Mouse (Mus musculus): Measurements from ENCODE around the gene Lasp1. TPM values are rescaled to one million over a fixed set of nuclear protein-coding genes. Genes with fewer than 3 reads are reported as not detected.

Gene Lasp1
- polyA plus RNA-seq, 1 experiment from 2014 or later: 30.0 TPM

GRCm38 (mm10) chr11:97818003-97818402 is 19.2 kb downstream of the Lasp1 start:
- H3K27ac ChIP-seq (ENCODE audit: low read depth, low read length): no peak overlapping the region
- H3K9ac ChIP-seq (ENCODE audit: low read depth, low read length): no peak overlapping the region
- H3K36me3 ChIP-seq (ENCODE audit: control insufficient read depth, insufficient read depth, low read length): no peaks in the 10 kb centered on the region
- H3K4me1 ChIP-seq (ENCODE audit: control insufficient read depth, insufficient read depth, low read length): peaks cover 51% of the 10 kb centered on the region
- no peak overlapping the region for H3K4me3 ChIP-seq (ENCODE audit: low read depth, low read length)
- WGBS (ENCODE audit: insufficient replicate concordance): 38% methylated on average over 6 of the region's 6 CpGs
- H3K4me2 ChIP-seq: no peak overlapping the region
- no peaks in the 10 kb centered on the region for H3K27me3 ChIP-seq (ENCODE audit: control insufficient read depth, insufficient read depth, low read length)
- no peak for ATAC-seq (replicated peaks; ENCODE audit: insufficient number of reproducible peaks, low FRiP score, low TSS enrichment)
- H3K9me3 ChIP-seq (replicated peaks; ENCODE audit: control insufficient read depth, low read length): no peaks in the 10 kb centered on the region

DNA sequence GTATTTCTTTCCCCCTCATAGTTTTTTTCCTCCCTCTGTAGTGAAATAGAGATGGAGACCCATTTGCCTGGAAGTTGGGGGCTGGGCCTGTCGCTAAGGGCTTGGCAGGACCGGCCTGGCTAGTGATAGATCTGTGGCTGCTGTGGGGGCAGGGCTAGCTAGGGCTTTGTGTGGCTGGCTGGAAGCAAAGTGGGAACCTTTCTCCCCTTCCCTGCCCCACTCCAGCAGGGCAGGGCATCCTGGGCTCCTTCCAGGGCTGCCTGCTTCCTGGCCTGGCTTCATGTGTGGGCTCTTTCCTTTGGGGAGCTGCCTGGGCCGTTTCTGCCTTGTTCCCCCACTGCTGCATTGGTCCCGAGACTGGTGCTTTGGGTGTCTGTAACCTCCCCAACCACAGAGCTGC is 19.8 kb downstream of the Lasp1 start:
- H3K4me3 ChIP-seq (ENCODE audit: low read depth, low read length): no peak overlapping the region
- WGBS (ENCODE audit: insufficient replicate concordance): 17% methylated on average over 4 of the region's 4 CpGs
- H3K4me2 ChIP-seq: no peak overlapping the region; the same call in 1 of the 2 replicates
- ATAC-seq (replicated peaks; ENCODE audit: insufficient number of reproducible peaks, low FRiP score, low TSS enrichment): no peak
- H3K4me1 ChIP-seq (ENCODE audit: control insufficient read depth, insufficient read depth, low read length): peaks cover 47% of the 10 kb centered on the region
- no peak overlapping the region for H3K27ac ChIP-seq (ENCODE audit: low read depth, low read length)
- no peaks in the 10 kb centered on the region for H3K27me3 ChIP-seq (ENCODE audit: control insufficient read depth, insufficient read depth, low read length)
- H3K9me3 ChIP-seq (replicated peaks; ENCODE audit: control insufficient read depth, low read length): no peaks in the 10 kb centered on the region
- H3K36me3 ChIP-seq (ENCODE audit: control insufficient read depth, insufficient read depth, low read length): no peaks in the 10 kb centered on the region
- H3K9ac ChIP-seq (ENCODE audit: low read depth, low read length): peak overlapping the region; percentile 52; the same call in 1 of the 2 replicates

DNA sequence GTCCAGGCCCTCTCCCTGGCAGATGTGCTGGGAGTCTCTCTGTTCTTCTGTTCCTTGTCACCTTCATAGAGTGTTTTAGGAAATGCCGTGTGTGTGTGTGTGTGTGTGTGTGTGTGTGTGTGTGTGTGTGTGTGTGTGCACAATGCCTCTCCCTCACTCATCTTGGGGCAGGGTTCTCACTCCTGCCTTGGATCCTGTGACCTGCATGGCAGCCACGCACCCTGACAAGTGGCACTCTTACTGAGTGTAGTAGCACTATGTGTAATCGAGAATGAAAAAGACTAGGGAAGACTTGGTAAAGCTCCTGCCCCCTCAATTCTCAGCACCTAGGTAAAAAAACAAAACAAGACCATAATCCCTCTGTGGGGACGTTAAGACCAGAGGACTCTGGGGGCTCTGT is 20.3 kb downstream of the Lasp1 start:
- no peak overlapping the region for H3K4me2 ChIP-seq
- H3K4me1 ChIP-seq (ENCODE audit: control insufficient read depth, insufficient read depth, low read length): peaks cover 47% of the 10 kb centered on the region
- no peaks in the 10 kb centered on the region for H3K9me3 ChIP-seq (replicated peaks; ENCODE audit: control insufficient read depth, low read length)
- no peaks in the 10 kb centered on the region for H3K27me3 ChIP-seq (ENCODE audit: control insufficient read depth, insufficient read depth, low read length)
- no peak overlapping the region for H3K9ac ChIP-seq (ENCODE audit: low read depth, low read length)
- WGBS (ENCODE audit: insufficient replicate concordance): 41% methylated on average over 4 of the region's 4 CpGs
- no peak for ATAC-seq (replicated peaks; ENCODE audit: insufficient number of reproducible peaks, low FRiP score, low TSS enrichment)
- no peaks in the 10 kb centered on the region for H3K36me3 ChIP-seq (ENCODE audit: control insufficient read depth, insufficient read depth, low read length)
- H3K27ac ChIP-seq (ENCODE audit: low read depth, low read length): no peak overlapping the region
- no peak overlapping the region for H3K4me3 ChIP-seq (ENCODE audit: low read depth, low read length)

DNA sequence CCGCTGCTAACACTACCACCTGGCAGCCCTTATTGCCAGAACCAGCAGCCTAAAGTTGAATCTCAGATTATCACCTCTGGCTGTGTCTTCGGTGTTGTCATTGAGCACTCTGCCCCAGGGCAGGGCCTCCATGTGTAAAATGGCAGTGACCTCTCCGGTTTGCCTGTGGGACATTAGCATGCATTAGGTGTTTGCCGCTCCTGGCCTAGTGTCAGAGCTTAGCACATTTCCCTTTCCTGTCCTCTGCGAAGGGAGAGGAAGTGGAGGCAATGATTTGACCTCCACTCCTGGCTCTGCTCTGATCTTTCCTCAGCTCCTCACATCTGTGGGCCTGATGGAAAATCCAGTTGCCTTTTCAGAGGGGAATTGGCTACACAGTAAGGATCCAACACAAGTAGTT is 21.1 kb downstream of the Lasp1 start:
- peaks cover 47% of the 10 kb centered on the region for H3K4me1 ChIP-seq (ENCODE audit: control insufficient read depth, insufficient read depth, low read length)
- H3K9ac ChIP-seq (ENCODE audit: low read depth, low read length): no peak overlapping the region
- no peak overlapping the region for H3K4me2 ChIP-seq
- 71% methylated on average over 5 of the region's 5 CpGs for WGBS (ENCODE audit: insufficient replicate concordance)
- no peaks in the 10 kb centered on the region for H3K9me3 ChIP-seq (replicated peaks; ENCODE audit: control insufficient read depth, low read length)
- ATAC-seq (replicated peaks; ENCODE audit: insufficient number of reproducible peaks, low FRiP score, low TSS enrichment): no peak
- no peak overlapping the region for H3K4me3 ChIP-seq (ENCODE audit: low read depth, low read length)
- H3K27ac ChIP-seq (ENCODE audit: low read depth, low read length): no peak overlapping the region
- no peaks in the 10 kb centered on the region for H3K27me3 ChIP-seq (ENCODE audit: control insufficient read depth, insufficient read depth, low read length)
- peaks cover 3% of the 10 kb centered on the region; the same call in 1 of the 2 replicates for H3K36me3 ChIP-seq (ENCODE audit: control insufficient read depth, insufficient read depth, low read length)

- Histone ChIP-seq H3K4me2 (no peak overlapping the region), H3K4me3 (ENCODE audit: low read depth, low read length) (no peak overlapping the region), H3K9me3 (replicated peaks; ENCODE audit: control insufficient read depth, low read length) (no peaks in the 10 kb centered on the region), H3K27me3 (ENCODE audit: control insufficient read depth, insufficient read depth, low read length) (no peaks in the 10 kb centered on the region), H3K27ac (ENCODE audit: low read depth, low read length) (no peak overlapping the region), H3K4me1 (ENCODE audit: control insufficient read depth, insufficient read depth, low read length) (peaks cover 38% of the 10 kb centered on the region), H3K9ac (ENCODE audit: low read depth, low read length) (no peak overlapping the region), H3K36me3 (ENCODE audit: control insufficient read depth, insufficient read depth, low read length) (peaks cover 6% of the 10 kb centered on the region; the same call in 1 of the 2 replicates)
- WGBS (ENCODE audit: insufficient replicate concordance): 27% methylated on average over 4 of the region's 4 CpGs
- 0 out of 2 replicates have a peak, but pooled peaks have one; percentile 32 for ATAC-seq (replicated peaks; ENCODE audit: insufficient number of reproducible peaks, low FRiP score, low TSS enrichment)
These were observed 22.0 kb downstream of the Lasp1 start for GRCm38 (mm10) chr11:97820840-97821239.

DNA sequence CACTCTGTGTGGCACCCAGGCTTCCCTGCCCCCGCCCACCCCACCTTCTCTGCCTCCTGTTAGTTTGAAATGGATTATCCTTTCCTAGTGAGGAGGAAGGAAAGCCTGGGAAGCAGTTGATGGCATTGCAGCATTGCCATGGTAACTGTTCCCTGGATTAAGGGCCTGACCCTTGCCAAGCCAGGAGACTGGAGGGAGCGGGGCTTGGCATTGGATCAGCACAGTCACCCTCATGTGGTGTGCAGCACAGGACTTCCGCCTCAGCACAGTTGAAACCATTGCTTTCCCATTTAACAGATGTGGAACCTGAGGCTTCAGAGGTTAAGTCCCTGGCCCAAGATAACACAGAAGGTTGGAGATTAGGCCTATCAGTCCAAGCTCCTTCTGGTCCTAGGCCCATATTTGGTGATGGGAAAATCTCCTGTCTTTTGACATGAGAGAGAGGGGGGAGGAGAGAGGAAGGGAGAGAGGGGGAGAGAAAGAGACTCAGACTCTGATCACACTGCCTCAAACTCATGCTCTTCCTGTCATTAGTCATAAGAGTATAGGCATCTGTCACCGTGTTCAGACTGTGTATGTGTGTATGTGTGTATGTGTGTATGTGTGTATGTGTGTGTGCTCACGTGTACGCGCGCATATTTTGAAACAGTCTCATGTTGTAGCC is 22.7 kb downstream of the Lasp1 start:
- Histone ChIP-seq H3K9ac (ENCODE audit: low read depth, low read length) (no peak overlapping the region), H3K4me1 (ENCODE audit: control insufficient read depth, insufficient read depth, low read length) (peaks cover 34% of the 10 kb centered on the region), H3K4me3 (ENCODE audit: low read depth, low read length) (no peak overlapping the region), H3K36me3 (ENCODE audit: control insufficient read depth, insufficient read depth, low read length) (peaks cover 6% of the 10 kb centered on the region; the same call in 1 of the 2 replicates), H3K27me3 (ENCODE audit: control insufficient read depth, insufficient read depth, low read length) (no peaks in the 10 kb centered on the region), H3K4me2 (no peak overlapping the region), H3K9me3 (replicated peaks; ENCODE audit: control insufficient read depth, low read length) (no peaks in the 10 kb centered on the region), H3K27ac (ENCODE audit: low read depth, low read length) (no peak overlapping the region)
- WGBS (ENCODE audit: insufficient replicate concordance): 92% methylated on average over 8 of the region's 8 CpGs
- ATAC-seq (replicated peaks; ENCODE audit: insufficient number of reproducible peaks, low FRiP score, low TSS enrichment): no peak

GRCm38 (mm10) chr11:97822840-97823603 is 24.2 kb downstream of the Lasp1 start:
- no peak for ATAC-seq (replicated peaks; ENCODE audit: insufficient number of reproducible peaks, low FRiP score, low TSS enrichment)
- 72% methylated on average over 20 of the region's 20 CpGs for WGBS (ENCODE audit: insufficient replicate concordance)
- Histone ChIP-seq H3K4me2 (no peak overlapping the region), H3K4me1 (ENCODE audit: control insufficient read depth, insufficient read depth, low read length) (peaks cover 20% of the 10 kb centered on the region), H3K27me3 (ENCODE audit: control insufficient read depth, insufficient read depth, low read length) (no peaks in the 10 kb centered on the region), H3K4me3 (ENCODE audit: low read depth, low read length) (no peak overlapping the region), H3K27ac (ENCODE audit: low read depth, low read length) (no peak overlapping the region), H3K36me3 (ENCODE audit: control insufficient read depth, insufficient read depth, low read length) (peaks cover 11% of the 10 kb centered on the region; the same call in 1 of the 2 replicates), H3K9ac (ENCODE audit: low read depth, low read length) (no peak overlapping the region), H3K9me3 (replicated peaks; ENCODE audit: control insufficient read depth, low read length) (no peaks in the 10 kb centered on the region)

DNA sequence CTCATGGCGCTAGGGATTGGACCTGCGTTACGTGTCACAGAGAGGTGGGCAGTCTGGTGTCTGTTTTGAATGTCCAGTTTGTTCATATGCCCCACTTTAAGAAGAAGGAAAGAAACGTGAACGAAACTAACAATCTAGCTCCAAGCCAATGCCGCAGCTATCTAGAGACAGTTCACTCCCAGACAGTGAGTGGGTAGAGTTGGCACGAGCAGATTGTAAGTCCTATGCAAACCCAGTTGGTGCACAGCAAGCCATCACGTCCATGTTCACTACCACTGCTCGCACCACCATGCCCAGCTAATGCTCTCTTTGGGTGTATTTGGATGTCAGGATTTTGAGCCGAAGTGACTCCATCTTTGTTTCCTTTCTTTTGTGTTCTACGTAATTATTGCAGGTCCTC is 25.4 kb downstream of the Lasp1 start:
- 89% methylated on average over 11 of the region's 11 CpGs for WGBS (ENCODE audit: insufficient replicate concordance)
- Histone ChIP-seq H3K9ac (ENCODE audit: low read depth, low read length) (no peak overlapping the region), H3K9me3 (replicated peaks; ENCODE audit: control insufficient read depth, low read length) (no peaks in the 10 kb centered on the region), H3K4me3 (ENCODE audit: low read depth, low read length) (no peak overlapping the region), H3K4me2 (no peak overlapping the region), H3K36me3 (ENCODE audit: control insufficient read depth, insufficient read depth, low read length) (peaks cover 11% of the 10 kb centered on the region; the same call in 1 of the 2 replicates), H3K27ac (ENCODE audit: low read depth, low read length) (no peak overlapping the region), H3K27me3 (ENCODE audit: control insufficient read depth, insufficient read depth, low read length) (no peaks in the 10 kb centered on the region), H3K4me1 (ENCODE audit: control insufficient read depth, insufficient read depth, low read length) (peaks cover 11% of the 10 kb centered on the region)
- no peak for ATAC-seq (replicated peaks; ENCODE audit: insufficient number of reproducible peaks, low FRiP score, low TSS enrichment)

Measured in heart, embryonic 11.5 days (tissue).